Mouse (Mus musculus): ENCODE measurements around the gene Celsr1.
"Not testable (repeated sequence)": the region's sequence is repeated elsewhere in the genome, so short reads cannot be mapped to it uniquely, and the experiment has no call there.

Gene Celsr1

DNA sequence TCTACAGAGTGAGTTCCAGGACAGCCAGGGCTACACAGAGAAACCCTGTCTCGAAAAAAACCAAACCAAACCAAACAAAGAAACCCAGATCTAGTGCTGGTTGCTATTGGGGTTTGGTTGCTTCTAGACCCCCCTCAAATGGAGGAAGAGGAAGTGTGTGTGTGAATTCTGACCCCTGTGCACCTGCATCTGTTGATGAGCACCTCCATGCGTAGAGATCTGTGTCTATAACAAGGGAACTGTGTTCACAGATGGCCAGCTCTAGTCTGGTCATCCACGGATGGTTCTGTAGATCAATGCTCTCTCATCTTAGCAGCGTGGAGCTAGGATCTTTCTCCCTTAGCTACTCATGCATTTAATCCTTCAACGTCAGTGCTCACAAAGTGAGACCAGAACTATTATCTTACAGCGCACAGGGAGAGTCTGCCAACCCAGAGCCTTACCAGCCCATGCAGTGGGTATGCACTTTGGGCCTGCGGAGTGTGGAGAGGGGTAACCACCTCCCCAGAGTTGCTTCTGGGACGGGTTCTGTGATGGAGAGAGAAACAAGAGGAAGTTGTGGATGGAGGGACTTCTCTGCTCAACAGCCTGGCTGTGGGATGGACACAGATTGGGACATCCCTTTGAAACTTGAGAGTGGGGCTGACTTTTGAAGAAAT lies 30.7 kb upstream of the Celsr1 start:
- DNase-seq (ENCODE audit: low spot score) = no peak

DNA sequence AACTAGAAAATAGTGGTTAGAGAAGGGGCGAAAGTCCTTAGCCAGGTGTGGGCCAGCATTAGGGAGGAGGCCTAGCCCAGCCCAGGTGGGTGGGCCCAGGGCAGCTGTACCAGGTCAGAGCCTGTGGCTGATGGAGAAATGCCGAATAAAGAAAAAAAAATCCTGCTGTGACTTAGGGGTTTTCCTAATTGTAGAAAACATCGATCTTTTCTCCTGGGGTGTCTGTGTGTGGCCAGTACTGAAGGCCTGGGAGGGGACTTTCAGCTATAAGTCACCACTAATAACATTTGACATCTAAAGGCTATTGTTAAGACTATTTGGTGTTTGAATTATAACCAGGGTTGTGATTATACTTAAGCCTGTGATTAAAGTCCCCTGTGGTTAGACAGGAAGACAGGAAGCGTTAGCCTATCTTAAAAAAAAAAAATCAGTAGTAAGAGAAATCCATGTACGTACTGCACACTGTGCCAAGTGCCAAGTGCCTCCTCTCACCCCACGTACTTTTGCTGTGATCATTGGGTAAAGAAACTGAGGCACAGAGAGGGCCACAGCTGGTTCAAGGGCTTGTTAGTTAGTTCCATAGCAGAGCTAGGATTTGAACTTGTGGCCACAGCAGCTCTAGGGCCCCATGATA lies 28.4 kb upstream of the Celsr1 start:
- DNase-seq (ENCODE audit: low spot score) = no peak

DNA sequence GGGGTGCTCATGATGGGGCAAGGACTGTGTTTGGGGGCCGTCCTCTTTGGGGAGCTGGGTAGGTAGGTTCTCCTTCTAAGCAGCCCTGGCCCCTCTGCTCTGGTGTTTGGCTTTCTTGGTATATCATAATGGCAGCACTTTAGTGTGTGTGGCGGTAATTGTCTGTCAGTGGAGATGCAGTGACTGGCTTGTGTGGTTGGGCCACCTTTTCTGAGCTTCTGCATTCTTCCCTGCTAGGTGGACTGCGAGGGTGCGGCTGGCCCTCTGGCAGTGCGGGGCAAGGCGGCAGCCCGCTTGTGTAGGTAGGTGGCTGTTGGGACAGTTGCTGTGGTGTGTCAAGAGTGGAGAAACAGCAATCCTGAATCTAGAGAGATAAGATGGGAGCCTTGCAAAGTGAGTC lies 27.6 kb upstream of the Celsr1 start:
- DNase-seq (ENCODE audit: low spot score) = no peak

DNA sequence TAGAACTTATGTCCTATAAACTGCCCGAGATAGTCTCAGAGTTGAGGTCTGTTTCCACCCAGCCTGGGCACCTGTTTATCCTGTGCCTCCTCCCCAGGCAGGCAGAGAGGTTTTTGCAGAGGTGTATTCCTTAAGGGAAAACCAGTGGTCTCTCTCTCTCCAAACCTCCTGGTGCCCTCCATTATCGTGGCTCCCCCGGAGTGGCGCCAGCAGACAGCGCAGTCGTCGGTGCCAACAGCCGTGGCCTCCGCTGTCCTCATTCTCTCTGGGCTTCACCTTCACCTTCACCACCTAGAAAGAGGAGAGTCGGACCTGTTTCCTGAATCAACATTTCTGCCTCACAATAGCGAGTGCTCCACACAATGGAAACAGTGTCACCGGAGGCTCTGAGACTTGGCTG lies 27.0 kb upstream of the Celsr1 start:
- DNase-seq (ENCODE audit: low spot score) = no peak

DNA sequence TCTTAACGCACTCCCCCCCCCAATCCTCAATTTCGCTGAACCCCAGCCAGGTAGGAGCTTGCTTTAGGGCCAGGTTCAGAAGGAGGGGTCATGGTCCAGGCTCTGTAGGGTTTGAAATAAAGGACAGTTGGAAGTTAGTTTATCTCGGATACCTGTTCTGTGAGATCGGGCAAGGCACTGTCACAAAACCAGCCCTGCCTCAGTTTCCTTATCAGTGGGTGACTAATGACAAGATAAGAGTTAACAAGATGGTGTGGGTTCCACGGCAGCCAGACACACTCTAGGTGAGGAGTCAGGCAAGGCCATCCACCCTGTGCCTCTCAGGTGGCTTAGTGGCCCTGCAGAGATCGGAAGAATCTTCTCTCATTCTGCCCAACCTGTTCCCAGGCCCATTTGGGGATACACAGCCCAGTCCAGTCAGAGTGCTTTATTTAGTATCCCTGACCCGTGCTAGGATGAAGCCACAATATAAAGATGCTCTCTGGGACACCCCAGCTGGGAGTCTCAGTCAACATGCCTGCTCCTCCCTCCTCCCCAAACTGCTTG lies 26.3 kb upstream of the Celsr1 start:
- DNase-seq (ENCODE audit: low spot score) = no peak

DNA sequence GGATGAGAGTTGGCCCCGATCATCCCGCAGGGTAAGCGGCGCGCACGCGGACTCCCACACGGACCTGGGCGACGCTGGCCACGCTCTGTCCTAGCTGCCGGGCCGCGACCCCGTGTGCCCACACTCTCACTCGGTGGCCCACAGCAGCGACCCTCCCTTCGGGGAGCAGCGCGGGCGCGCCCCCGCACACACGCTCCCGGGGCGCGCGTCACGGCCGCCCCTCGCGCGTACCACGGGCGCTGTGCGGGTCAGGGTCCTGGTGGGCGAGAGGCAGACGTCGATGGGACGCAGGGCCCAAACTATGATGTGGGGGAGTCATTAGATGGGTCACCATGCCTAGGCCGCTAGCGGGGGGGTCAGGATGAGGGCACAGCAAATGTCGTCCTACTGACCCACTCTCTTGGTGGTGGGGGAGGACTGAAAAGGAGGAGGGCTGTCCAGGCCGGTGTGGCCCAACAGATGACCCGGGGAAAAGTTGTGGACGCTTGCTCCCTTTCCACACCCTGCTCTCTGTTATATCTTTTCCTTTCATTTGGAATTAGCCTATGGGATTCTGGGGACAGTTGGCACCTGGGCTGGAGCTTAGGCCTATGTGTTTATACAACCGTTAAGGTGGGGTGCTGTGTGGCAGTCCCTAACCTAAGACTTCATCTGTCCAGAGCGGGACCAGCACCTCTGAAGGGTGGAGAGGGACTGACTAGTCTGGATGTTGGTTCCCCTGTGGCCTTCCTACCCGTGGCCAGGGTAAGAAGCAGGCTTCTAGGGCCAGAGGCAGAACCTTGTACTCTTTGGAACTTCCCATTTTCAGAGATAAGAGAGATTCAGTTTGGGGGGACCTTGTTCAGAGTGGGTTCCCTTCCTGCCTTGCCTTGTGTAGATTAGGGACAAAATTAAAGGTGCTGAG lies 25.6 kb upstream of the Celsr1 start:
- DNase-seq (ENCODE audit: low spot score) = no peak

DNA sequence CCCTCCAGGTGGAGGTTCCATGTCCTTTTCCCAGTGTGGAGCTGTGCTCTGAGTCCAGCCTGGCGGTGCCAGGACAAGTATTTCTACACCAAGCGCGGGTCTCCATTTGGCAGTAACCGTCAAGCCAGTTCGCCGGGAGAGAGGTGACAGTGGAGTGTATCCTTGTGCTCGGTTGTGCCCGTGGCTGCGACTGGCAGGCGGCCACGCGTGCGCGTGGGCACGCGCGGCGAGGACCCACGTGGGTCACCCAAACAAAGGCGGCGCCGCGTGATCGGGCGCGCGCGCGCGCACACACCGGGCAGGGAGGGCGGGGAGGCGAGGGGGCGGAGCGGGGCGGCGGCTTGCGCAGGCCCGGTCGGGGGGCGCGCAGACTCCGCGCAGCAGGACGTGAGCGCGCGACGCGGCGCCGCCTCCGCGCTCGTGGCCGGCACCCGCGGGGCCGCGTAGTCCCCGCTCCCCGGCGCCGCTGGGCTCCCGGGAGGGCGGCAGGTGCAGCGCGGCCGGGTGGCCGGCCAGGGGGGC lies 24.9 kb upstream of the Celsr1 start:
- DNase-seq (ENCODE audit: low spot score) = peak; percentile 80

DNA sequence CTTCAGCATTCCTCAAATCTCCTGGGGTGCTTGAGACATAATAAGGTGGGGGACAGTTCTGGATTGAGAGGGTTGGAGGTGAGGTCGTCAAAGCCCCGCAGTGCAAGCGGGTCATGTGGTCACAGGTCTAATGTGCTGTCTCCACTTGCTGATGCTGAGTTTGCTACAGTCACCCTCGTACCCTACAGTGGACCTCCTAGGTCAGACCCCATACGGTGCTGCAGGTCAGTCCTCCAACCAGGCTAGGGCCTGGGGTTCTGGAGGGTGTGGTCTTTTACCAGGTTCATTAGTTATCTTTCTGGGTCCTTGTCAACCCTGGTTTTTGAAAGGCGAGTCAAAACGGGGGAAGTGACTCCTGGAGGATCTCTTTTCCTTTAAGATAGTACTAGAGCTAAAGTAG lies 24.3 kb upstream of the Celsr1 start:
- DNase-seq (ENCODE audit: low spot score) = no peak

DNA sequence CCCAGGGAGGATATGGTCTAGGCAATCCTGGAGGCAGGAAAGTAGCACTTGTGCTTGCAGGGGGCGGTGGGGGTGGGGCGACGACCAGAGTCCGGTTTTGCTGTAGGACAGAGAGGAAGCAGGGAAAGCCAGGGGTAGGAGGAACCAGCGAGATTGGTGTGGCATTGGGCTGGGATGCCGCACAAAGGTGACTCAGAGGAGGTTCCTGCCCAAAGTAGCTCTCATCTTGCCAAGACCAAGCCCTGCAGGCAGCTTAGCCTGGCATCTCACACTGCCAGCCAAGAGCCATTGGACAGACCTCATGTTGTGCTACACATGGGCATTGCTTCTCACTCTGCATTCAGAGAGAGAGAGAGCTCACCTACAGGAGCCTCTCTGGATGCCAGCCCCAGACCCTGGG lies 23.8 kb upstream of the Celsr1 start, which contains the start of gene Gramd4:
Gene Gramd4 (plus strand): TSS at position 283 of the 400 bp plus-strand sequence.
- DNase-seq (ENCODE audit: low spot score) = no peak

DNA sequence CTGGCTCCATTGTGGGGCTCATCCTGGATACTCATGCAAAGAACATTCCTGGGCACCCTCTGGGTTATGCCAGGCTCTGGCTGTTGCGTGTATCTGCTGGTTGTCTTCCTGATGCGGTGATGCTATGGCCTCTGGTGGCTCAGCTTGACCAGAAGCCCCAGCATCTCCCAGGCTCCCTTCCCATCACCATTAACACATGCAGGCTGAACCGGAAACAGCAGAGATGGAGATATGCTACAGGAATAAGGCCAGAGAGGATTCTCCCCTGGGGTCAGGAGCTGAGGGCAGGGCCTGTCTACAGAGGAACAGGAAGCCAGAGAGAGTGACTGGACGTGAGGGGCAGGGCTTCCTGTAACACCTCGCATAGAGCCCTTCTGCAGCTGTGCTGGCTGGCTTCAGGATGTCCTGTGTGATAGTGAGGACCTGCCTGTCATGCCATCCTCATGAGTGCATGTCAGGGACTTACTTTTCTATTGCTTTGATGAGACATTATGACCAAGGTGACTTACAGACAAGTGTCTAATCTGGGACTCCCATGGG lies 22.7 kb upstream of the Celsr1 start:
- no peak for DNase-seq (ENCODE audit: low spot score)

DNA sequence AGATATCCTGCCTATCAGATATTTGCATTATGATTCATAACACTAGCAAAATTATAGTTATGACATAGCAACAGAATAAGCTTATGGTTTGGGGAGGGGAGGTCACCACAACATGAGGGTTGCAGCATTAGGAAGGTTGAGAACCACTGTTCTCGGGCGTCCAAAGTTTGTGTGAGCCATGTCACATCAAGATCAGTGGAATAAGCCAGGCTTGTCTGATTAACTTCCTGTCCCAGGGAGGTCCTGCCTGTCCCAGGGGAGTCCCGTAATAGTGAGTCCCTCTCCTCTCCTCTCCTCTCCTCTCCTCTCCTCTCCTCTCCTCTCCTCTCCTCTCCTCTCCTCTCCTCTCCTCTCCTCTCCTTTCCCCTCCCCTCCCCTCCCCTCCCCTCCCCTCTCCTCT lies 21.3 kb upstream of the Celsr1 start:
- not testable (repeated sequence) for DNase-seq (ENCODE audit: low spot score)

DNA sequence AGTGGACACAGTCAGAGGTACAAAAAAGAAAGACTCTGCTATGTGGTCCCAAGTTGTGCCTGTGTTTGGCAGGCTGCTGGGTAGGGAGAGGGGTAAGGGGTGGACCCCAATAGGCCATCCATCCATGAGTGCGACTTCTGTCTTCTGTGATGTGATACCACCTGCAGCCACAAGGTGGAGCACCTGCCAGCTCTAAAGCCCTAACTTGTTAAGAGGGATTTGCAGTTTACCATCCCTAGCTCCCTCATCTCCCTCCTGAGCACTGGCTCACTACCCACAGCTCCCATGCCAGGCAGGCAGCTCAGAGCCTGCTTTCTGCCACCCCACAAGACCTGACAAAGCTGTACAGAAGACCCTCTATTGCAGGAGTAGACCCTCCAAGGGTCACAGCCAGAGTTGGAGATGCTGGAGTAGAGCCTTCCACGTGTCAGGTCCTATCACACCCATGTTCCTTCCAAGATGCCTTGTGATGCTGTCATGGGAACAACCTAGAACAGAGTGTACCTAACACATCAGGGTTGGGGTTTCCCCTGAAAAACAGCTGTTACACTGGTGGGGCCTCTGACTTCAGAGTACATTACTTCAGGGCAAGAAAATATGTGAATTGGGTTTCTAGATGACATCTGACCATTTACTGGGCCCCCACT lies 20.4 kb upstream of the Celsr1 start:
- peak; percentile 66 for DNase-seq (ENCODE audit: low spot score)

DNA sequence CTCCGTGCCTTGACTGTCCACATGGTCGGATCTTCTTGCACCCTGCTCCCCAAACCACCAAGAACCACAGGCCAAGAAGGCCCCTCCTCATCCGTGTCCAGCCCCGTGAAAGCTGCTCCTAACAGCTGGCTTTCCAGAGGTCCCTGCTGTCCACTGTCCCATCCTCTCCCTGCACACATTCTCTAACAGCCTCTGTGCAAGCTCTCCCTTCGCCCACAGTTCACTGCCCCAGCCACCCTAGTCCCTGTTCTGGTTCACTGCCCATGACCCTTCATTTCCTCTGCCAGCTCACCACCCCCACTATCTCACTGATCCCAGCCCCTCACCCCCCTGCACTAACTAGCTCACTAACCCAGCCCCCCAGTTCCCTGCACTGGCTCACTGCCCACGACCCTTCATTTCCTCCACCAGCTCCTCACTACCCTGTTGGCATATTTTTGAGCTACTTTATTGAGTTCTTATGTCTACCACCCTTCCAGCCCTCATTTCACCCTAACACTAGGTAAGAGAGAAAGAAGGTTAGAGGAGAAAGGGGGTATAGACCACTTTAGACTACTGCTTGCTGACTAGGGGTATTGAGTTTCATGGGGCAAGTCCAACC lies 18.4 kb upstream of the Celsr1 start:
- DNase-seq (ENCODE audit: low spot score) = no peak

DNA sequence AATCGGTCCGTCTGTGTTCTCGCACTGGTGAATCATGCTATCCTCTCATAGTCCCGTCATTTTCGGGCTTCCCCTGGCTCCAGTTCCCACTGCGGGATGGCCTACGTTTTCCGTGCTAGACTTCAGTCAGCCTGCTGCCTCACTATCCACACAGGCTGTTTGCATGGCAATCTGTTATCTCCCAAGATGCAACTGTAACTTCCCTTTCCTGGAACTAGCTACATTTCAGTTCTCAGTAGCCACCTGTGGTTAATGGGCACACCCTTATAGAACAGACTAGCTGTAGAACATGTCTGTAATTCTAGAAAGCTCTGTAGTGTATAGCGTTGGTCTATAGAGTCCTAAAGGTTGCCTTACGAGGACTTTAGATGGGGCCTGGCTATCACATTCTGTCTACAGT lies 17.6 kb upstream of the Celsr1 start:
- DNase-seq (ENCODE audit: low spot score) = no peak

DNA sequence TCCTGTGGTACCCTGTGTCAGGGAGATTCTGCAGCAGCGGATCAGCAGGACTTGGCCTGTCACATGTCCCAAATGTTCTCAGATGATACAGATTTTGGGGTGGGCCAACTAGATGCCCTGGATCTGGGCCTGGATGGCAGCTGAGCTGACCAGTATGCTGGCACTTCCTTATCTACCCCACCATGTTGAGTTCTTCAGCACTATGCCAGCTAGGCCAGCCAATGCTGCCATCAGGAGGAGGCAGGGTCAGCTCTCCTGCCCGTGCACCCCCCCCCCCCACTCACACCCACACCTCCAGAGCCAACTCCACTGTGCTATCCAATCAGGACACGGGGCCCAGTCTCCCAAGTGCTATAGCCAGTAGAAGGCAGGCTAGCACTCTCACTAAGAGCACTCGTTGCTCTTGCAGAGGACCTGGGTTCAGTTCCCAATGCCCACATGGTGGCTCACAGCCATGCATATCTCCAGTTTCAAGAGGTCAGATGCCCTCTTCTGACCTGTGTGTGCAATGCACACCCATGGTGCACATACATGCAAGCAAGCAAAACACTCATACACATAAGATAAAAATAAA lies 16.7 kb upstream of the Celsr1 start:
- DNase-seq (ENCODE audit: low spot score) = no peak

DNA sequence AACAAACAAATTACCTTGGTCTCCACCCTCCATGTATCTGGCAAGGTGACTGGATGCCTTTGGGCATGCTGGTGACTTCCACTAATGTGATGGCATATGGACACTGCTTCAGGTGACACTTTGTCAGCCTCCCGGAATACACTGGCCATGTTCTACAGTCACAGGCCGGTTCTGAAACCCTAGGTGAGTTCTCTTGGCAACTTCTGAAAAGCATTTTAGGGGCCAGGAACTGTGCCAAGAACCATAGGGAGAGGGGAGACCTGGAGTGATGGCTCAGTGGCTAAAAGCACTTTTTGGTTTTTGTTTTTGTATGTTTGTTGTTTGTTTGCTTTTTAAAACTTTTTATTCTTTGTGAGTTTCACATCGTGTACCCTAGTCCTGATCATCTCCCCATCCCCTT lies 15.9 kb upstream of the Celsr1 start:
- no peak for DNase-seq (ENCODE audit: low spot score)

DNA sequence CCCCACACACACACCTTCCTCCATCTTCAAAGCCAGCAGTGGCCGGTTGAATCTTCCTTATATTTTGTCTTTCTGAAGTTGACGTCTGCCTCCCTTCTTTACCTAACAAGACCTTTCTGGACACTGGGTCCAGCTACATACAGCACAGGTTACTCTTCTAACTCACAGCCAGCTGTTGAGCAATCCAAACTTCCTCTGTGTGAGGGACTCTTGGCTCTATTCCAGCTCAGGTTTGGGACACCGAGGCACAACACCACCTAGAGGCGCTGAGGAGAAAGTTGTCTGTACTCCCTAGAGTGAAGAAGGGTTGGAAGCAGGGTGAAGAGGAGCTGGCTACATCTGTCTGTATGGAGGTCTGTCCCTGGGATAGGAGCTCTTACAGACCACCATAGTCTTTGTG lies 8.8 kb upstream of the Celsr1 start:
- no peak for DNase-seq (ENCODE audit: low spot score)

DNA sequence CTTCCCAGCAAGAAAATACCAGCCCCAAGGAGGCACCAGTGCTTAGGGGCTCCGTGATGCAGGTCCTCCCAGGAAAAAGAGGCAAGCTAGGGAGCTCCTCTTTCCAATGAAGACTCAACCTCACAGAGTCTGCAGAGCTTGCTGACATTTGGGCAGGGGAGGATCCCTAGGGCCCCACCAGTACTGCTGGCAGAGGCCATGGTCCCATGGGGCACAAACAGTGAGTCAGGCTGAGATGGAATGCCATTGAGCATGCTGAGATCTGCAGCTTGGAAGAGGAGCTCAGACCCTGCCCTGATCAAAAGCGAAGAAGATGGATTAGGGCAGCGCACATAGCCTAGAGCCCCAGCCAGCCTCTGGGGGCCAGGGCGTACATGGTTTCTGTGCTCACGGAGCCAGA lies 7.8 kb upstream of the Celsr1 start:
- no peak for DNase-seq (ENCODE audit: low spot score)

DNA sequence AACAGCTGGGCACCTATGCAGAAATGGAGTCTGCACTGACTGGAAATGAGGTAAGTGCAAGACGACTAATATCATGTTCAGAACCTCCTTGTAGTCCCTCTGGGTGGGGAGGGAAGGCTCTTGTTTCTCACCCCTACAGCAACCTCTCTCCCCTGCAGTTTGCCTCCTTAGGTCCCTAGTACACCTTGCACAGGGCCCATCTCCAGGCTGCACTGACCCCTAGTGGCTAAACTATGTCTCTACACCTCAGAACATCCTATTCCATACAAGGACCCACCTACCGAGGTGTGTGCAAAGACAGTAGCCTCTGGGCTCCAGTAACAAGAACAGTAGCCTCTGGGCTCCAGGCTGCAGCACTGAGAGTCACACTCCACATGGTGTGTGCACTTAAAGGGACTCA lies 5.2 kb upstream of the Celsr1 start:
- no peak for DNase-seq (ENCODE audit: low spot score)

DNA sequence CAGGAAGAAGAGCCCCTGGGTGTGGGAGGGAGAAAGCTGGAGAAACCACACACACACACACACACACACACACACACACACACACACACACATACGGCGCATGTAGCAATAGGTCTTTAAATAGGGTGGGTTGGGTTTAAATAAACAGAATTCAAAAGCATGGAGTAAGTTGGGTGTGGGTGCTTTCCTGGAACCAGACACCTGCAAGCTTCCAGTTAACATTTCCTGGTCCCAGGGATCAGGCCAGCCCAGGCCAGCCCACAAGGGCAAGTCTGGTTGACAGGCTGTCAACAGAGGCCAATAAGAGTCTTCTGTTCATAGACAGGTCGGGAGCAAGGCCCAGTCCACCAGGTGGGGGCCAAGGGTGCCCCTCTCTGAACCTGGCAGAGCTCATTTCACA lies 2.3 kb upstream of the Celsr1 start:
- DNase-seq (ENCODE audit: low spot score) = no peak

DNA sequence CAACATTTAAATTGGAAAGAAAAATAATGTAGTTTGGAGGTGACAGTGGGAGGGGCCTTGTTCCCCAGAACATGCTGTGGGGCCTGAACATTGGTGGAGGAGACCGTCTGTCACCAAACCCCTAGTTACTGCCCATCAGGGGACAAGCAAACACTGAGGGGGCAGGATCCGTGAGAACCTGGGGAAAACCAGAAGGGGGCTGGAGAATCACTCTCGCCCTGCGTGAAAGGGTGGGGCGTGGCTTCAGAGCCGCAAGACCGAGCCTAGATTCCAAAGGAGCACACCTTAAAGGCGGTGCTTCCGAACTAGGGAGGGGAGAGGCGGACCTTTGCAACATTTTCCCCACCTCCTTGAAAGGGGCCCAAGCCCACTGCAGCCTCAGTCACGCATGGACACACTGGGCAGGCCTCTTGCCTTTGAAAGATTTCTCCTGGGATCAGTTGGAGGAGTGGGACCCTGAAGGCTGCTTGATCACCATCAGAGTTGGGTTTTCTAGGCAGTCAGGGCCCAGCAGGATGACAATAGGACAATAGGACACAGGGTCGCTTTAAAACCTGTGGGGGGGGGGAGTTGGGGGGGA lies 1.3 kb upstream of the Celsr1 start:
- DNase-seq (ENCODE audit: low spot score) = no peak
